Mouse (Mus musculus) megakaryocyte, embryonic 14.5 days (primary cell): ENCODE data around the gene Fam111a. TPM values are rescaled to one million over a fixed set of nuclear protein-coding genes. Genes with fewer than 3 reads are reported as not detected.

ENCODE experiments used
- H3K27me3 ChIP-seq: replicated peaks from 2 replicates; pipeline ENCODE3; 2012; ENCODE audit warnings: inconsistent platforms
- H3K36me3 ChIP-seq: replicated peaks from 2 replicates; pipeline ENCODE3; 2012; ENCODE audit warnings: low read length, inconsistent platforms, mixed read lengths
- H3K4me1 ChIP-seq: 2 replicates; pipeline ENCODE4 v1.6.1; 2012; ENCODE audit warnings: inconsistent platforms
- H3K4me3 ChIP-seq: replicated peaks from 2 replicates; pipeline ENCODE3; 2012; ENCODE audit warnings: moderate library complexity, mild to moderate bottlenecking, inconsistent platforms
- H3K9me3 ChIP-seq: 2 replicates; pipeline ENCODE4 v1.6.1; 2012; ENCODE audit warnings: inconsistent platforms
- FLI1 ChIP-seq: IDR thresholded peaks from 2 replicates; pipeline ENCODE4 v1.6.1; 2012; ENCODE audit warnings: low read length, inconsistent platforms, mixed read lengths
- GATA1 ChIP-seq: IDR thresholded peaks from 3 replicates; pipeline ENCODE4 v1.6.1; 2012; ENCODE audit warnings: mixed read lengths, low read length, inconsistent platforms, borderline replicate concordance
- polyA plus RNA-seq: library from polyadenylated mRNA; stranded (reverse); fragments of >175 nt; gene quantifications from 2 replicates; pipeline ENCODE4 v1.2.3, GENCODE M21; 2012; ENCODE audit warnings: low replicate concordance; ENCODE audit not compliant: insufficient read depth

The Fam111a gene
- polyA plus RNA-seq, 1 experiment: 1.7 TPM

- H3K36me3 ChIP-seq: no peaks in the 10 kb centered on the region
- TF ChIP-seq GATA1 (no peak), FLI1 (no peak)
- H3K4me3 ChIP-seq: no peak overlapping the region
- no peaks in the 10 kb centered on the region; the same call in 1 of the 2 replicates for H3K4me1 ChIP-seq
- H3K27me3 ChIP-seq: no peaks in the 10 kb centered on the region
- no peaks in the 10 kb centered on the region for H3K9me3 ChIP-seq
These were observed 4.7 kb downstream of the Fam111a start for GRCm38 (mm10) chr19:12550005-12550942.

DNA sequence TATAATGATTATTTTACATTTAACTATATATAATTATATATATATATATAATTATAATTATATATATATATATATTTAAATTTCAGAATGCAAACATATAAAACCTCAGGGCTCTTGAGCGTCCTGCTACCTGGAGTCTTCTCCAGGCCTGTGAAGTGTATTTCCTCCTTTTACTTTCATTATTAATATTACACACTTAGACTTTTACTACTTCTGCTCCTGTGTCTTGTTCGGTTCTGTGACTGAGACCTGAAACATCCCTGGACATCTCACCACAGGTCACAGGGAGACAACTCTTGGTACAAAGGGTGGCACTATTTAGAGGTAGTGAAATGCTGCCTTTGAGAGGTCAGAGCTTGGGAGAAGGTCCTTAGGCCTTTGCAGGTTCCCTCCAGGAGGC, 10.8 kb downstream of the Fam111a start:
- Histone ChIP-seq H3K27me3 (no peaks in the 10 kb centered on the region), H3K4me1 (0 out of 2 replicates have a peak, but pooled peaks cover 6% of the 10 kb centered on the region), H3K36me3 (no peaks in the 10 kb centered on the region), H3K4me3 (no peak overlapping the region), H3K9me3 (no peaks in the 10 kb centered on the region)
- TF ChIP-seq FLI1: no peak
- no peak for TF ChIP-seq GATA1

- Histone ChIP-seq H3K36me3 (no peaks in the 10 kb centered on the region), H3K4me1 (0 out of 2 replicates have a peak, but pooled peaks cover 6% of the 10 kb centered on the region), H3K9me3 (no peaks in the 10 kb centered on the region), H3K27me3 (no peaks in the 10 kb centered on the region), H3K4me3 (no peak overlapping the region)
- TF ChIP-seq GATA1 (no peak), FLI1 (no peak)
These were observed 12.7 kb downstream of the Fam111a start for GRCm38 (mm10) chr19:12558219-12558618.

DNA sequence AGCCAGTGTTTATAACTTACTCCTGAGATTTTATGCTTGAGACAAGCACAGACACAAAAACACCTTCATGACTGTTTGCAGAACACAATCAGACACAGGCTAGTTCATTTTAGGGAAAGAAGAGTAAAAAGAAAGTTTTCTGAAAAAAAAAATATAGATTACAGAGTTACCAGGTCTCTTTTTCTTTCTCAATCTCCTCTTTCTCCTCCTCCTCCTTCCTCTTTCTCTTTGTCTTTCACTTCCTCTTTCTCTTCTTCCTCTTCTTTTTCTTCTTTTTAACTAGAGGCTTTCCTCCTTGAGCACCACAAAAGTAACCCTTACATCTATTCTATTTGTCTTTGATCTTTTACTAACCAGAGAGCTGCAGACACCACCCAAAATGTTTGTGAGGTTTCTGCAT, 18.7 kb downstream of the Fam111a start:
- no peaks in the 10 kb centered on the region for H3K4me1 ChIP-seq
- no peak overlapping the region for H3K4me3 ChIP-seq
- H3K9me3 ChIP-seq: no peaks in the 10 kb centered on the region
- TF ChIP-seq FLI1: no peak
- no peak for TF ChIP-seq GATA1
- no peaks in the 10 kb centered on the region for H3K27me3 ChIP-seq
- no peaks in the 10 kb centered on the region for H3K36me3 ChIP-seq

GRCm38 (mm10) chr19:12567011-12567410, 21.5 kb downstream of the Fam111a start:
- TF ChIP-seq GATA1: no peak
- no peak for TF ChIP-seq FLI1
- Histone ChIP-seq H3K4me1 (peaks cover 13% of the 10 kb centered on the region), H3K9me3 (no peaks in the 10 kb centered on the region), H3K36me3 (no peaks in the 10 kb centered on the region), H3K27me3 (no peaks in the 10 kb centered on the region), H3K4me3 (no peak overlapping the region)

- peaks cover 42% of the 10 kb centered on the region for H3K4me1 ChIP-seq
- no peaks in the 10 kb centered on the region for H3K27me3 ChIP-seq
- H3K4me3 ChIP-seq: peak overlapping the region; percentile 86
- no peaks in the 10 kb centered on the region for H3K9me3 ChIP-seq
- H3K36me3 ChIP-seq: peaks cover 4% of the 10 kb centered on the region
- TF ChIP-seq GATA1: no peak
- TF ChIP-seq FLI1: no peak
These were observed 25.3 kb downstream of the Fam111a start for GRCm38 (mm10) chr19:12570866-12571265.

DNA sequence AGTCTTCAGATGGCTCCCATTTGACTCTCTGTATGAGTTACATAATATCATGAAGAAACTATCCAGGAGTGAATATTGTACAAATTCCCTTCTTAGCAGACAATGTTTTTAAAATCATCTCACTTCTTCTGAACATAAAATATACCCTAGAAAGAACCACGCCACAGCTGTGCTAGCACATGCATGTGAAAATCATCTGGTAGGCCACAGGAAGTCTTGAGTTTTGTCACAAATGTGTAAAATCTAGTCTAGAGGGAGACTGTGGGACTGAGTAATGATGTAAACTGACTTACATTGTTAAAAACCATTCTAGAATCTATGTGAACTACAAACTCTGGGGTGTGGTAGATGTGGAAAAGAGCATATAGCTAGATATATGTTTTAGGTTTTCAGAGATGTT, 26.1 kb downstream of the Fam111a start:
- TF ChIP-seq GATA1 (no peak), FLI1 (no peak)
- Histone ChIP-seq H3K4me3 (no peak overlapping the region), H3K4me1 (peaks cover 50% of the 10 kb centered on the region), H3K36me3 (peaks cover 6% of the 10 kb centered on the region), H3K9me3 (no peaks in the 10 kb centered on the region), H3K27me3 (no peaks in the 10 kb centered on the region)

DNA sequence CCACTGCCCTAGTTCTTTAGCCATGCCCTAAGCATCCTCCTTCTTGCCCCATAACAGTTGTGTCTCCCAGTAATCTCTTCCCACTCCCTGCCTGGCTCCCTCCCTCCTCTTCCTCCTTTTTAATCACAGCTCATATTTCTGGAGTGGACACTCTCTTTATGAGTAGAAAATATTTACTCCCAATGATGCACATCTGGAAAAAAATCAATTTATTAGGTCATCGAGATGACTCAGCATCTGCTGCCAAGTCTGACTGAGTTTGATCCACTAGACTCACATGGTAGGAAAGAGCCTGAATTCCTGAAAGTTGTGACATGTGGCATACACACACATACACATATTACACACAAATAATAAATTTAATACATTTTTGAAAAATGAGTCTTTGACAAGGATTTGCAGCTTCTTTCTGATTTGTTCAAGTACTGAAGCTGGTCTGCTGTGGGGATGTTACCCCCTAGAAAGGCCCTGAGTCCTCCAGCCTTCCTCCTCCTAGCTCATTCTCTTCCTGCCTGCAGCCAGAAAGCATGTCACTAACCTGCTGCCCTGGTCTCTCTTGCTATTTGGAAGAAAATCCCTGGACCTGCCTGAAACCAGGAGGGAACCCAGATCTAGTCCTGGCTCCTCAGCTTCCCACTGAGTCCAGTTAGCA, 27.2 kb downstream of the Fam111a start:
- H3K4me1 ChIP-seq: peaks cover 61% of the 10 kb centered on the region
- TF ChIP-seq GATA1: no peak
- H3K9me3 ChIP-seq: no peaks in the 10 kb centered on the region
- peak overlapping the region; percentile 91 for H3K4me3 ChIP-seq
- H3K36me3 ChIP-seq: peaks cover 15% of the 10 kb centered on the region
- no peaks in the 10 kb centered on the region for H3K27me3 ChIP-seq

DNA sequence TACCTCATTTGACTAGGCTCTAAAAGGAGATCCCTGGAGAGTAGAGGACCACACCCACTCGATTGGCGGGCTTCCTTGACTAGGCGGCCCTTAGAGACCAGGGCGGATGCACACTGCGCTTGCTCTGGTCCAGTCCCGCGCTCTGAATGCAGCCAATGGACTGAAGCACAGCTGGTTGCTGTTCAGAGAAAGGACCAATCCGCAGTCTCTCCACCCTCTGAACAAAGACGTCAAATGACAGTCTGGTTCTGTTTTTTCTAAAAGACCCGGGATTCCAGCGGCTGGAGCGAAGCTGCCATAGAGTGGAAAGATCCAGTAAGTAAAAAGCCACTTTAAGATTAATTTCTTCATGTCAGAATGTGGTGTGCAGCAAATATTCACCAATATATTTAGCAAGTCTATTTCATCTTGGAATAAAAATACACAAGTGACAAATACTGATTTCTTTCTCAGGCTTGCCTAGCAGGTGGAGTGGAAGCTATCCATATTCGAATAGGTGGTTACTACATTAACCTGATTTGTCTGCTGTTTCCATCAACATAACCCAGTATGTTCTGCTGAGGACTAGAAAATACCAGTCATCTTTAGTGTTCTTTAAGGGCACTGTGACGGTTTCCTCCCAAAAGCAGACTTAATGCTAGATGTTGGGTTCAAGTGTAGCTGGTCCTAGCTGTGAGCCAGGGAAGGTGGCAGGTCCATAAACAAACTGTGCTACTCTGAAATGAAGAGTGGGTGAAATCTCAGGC, 27.9 kb downstream of the Fam111a start:
- Histone ChIP-seq H3K27me3 (no peaks in the 10 kb centered on the region), H3K4me1 (peaks cover 68% of the 10 kb centered on the region), H3K9me3 (no peaks in the 10 kb centered on the region), H3K36me3 (peaks cover 22% of the 10 kb centered on the region), H3K4me3 (peak overlapping the region; percentile 91)
- TF ChIP-seq FLI1: no peak
- no peak for TF ChIP-seq GATA1

DNA sequence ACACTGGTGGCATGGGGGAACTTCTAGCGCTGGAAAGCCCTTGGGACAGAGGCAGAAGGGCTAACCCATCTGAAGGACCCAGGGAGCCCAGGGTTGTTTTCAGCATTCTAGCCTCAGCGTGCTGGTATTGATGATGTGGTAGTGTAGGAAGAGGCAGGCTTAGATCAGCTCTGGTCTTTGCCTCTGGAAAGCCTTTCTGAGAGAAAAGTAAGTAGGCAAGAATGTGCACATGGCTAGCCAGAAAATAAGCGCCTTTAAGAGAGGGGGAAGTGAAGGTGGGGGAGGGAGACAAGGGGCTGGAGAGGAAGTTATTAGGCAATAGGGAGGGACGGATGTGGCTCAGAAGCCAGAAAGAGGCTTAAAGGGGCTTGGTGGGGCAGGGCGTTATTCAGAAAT, 28.5 kb downstream of the Fam111a start:
- H3K27me3 ChIP-seq: no peaks in the 10 kb centered on the region
- peak overlapping the region; percentile 91 for H3K4me3 ChIP-seq
- H3K4me1 ChIP-seq: peaks cover 69% of the 10 kb centered on the region
- peaks cover 27% of the 10 kb centered on the region for H3K36me3 ChIP-seq
- H3K9me3 ChIP-seq: no peaks in the 10 kb centered on the region
- TF ChIP-seq FLI1: no peak
- no peak for TF ChIP-seq GATA1
